In the genomic region with DNA sequence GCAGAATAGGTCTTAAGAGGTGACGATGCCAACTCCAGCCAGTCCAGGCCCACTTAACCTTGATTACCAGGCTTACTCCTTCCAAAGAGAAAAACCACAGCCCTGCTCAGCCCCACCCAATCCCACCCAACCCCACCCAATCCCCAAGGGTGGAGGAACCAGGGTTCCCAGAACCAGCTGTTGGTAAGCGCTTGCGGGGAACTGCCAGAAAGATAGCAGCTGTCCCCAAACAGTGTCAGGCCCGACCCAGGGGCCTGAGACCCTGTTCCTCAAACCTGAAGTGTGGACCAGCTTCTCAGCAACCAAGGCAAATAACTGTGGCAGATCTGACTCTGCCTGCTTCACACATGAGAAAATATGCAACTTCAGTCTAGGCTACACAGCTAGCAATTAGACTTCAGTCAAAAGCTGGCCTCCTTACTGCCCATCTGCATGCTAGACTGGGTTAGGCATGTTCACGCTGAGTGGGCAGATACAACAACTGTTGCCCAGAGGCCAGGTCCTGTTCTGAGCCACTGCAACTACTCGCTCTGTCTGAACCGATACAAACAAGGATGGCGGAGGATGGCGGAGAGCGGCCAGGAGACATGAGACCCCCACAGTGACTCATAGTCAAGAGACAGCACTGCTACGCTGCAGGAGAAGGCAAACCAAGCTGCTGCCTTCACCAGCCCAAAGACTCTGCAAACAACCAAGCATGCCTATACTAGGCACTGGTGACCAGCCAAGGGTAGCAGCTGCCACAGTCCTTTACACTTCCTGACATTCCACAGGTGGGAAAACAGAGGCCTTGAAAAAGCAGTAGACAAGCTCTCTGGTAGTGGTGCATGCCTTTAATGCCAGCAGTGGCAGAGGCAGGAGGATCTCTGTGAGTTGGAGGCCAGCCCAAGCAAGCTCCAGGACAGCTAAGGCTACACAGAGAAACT, we compare ENCODE assay signal across 10 mouse cellular contexts. TPM values are rescaled to one million over a fixed set of nuclear protein-coding genes. Genes with fewer than 3 reads are reported as not detected.
DNase-seq lines count a peak whose midpoint lies in the region; ATAC-seq and TF ChIP-seq lines count a peak whose summit lies in the region.
"Had no signal": no experiment of that assay in that cellular context is flagged by ENCODE, and none has a peak within 500 bp of the region (broad histone marks: within the 10 kb centered on the region; RNA-seq: fewer than 3 reads in every experiment).

No protein-coding gene starts in this region.

- H3K27ac ChIP-seq in forebrain, embryonic 10.5 days: peak overlapping the region; percentile 65
- H3K27ac ChIP-seq in forebrain, postnatal 0 days (ENCODE audit: low read depth, low read length): no peak overlapping the region
- no peak overlapping the region for H3K27ac ChIP-seq in midbrain, embryonic 12.5 days (replicated peaks)
- no peak overlapping the region for H3K27ac ChIP-seq in midbrain, embryonic 13.5 days
- peak overlapping the region; percentile 17 for H3K27ac ChIP-seq in stomach, embryonic 16.5 days (ENCODE audit: low read length)

- H3K9ac ChIP-seq in forebrain, postnatal 0 days: no peak overlapping the region
- no peak overlapping the region for H3K9ac ChIP-seq in midbrain, embryonic 12.5 days (replicated peaks)
- no peak overlapping the region for H3K9ac ChIP-seq in midbrain, embryonic 13.5 days (replicated peaks)
- H3K9ac ChIP-seq in stomach, embryonic 16.5 days (ENCODE audit: low read length): 0 out of 2 replicates have a peak overlapping the region, but pooled peaks have one; percentile 16

- no peaks in the 10 kb centered on the region for H3K9me3 ChIP-seq in forebrain, embryonic 10.5 days
- H3K9me3 ChIP-seq in forebrain, postnatal 0 days (ENCODE audit: low read length): no peaks in the 10 kb centered on the region
- H3K9me3 ChIP-seq in midbrain, embryonic 12.5 days: no peaks in the 10 kb centered on the region
- H3K9me3 ChIP-seq in midbrain, embryonic 13.5 days: no peaks in the 10 kb centered on the region
- no peaks in the 10 kb centered on the region for H3K9me3 ChIP-seq in stomach, embryonic 16.5 days (replicated peaks; ENCODE audit: control insufficient read depth, low read length)

- H3K4me1 ChIP-seq in forebrain, embryonic 10.5 days: peaks cover 77% of the 10 kb centered on the region
- H3K4me1 ChIP-seq in forebrain, postnatal 0 days (ENCODE audit: insufficient read depth): peaks cover 41% of the 10 kb centered on the region
- H3K4me1 ChIP-seq in midbrain, embryonic 12.5 days: peaks cover 69% of the 10 kb centered on the region
- H3K4me1 ChIP-seq in midbrain, embryonic 13.5 days (replicated peaks): peaks cover 73% of the 10 kb centered on the region
- H3K4me1 ChIP-seq in stomach, embryonic 16.5 days (ENCODE audit: control insufficient read depth, insufficient read depth, low read length): peaks cover 67% of the 10 kb centered on the region

- 0 out of 2 replicates have a peak, but pooled peaks cover 1% of the 10 kb centered on the region for H3K27me3 ChIP-seq in forebrain, embryonic 10.5 days (ENCODE audit: poor library complexity, severe bottlenecking)
- H3K27me3 ChIP-seq in forebrain, postnatal 0 days (ENCODE audit: insufficient read depth, low read length): no peaks in the 10 kb centered on the region
- H3K27me3 ChIP-seq in midbrain, embryonic 12.5 days: no peaks in the 10 kb centered on the region
- H3K27me3 ChIP-seq in midbrain, embryonic 13.5 days: no peaks in the 10 kb centered on the region
- H3K27me3 ChIP-seq in stomach, embryonic 16.5 days (ENCODE audit: control insufficient read depth, insufficient read depth, low read length): no peaks in the 10 kb centered on the region

- DNase-seq in forebrain, embryonic 10.5 days (ENCODE audit: extremely low spot score, low spot score): no peak
- no peak for DNase-seq in forebrain, postnatal 0 days
- DNase-seq in kidney, postnatal 25 days: peak; percentile 42 to 66
- no peak for DNase-seq in cerebellum, adult 9-10 months
- DNase-seq in adrenal gland, postnatal 4 days (ENCODE audit: low spot score in 2 of 2): no peak
- DNase-seq: cerebellum, adult 11-12 months; right cerebral cortex, postnatal 4 days had no signal

- H3K4me3 ChIP-seq in forebrain, embryonic 10.5 days: peak overlapping the region; percentile 88; the same call in 1 of the 2 replicates
- no peak overlapping the region for H3K4me3 ChIP-seq in forebrain, postnatal 0 days (ENCODE audit: low read depth, low read length)
- H3K4me3 ChIP-seq in midbrain, embryonic 12.5 days: no peak overlapping the region
- no peak overlapping the region for H3K4me3 ChIP-seq in midbrain, embryonic 13.5 days (replicated peaks)
- no peak overlapping the region for H3K4me3 ChIP-seq in stomach, embryonic 16.5 days (replicated peaks; ENCODE audit: low read length)

- 75% methylated on average over 11 of the region's 11 CpGs for WGBS in forebrain, embryonic 10.5 days
- 56% methylated on average over 11 of the region's 11 CpGs for WGBS in forebrain, postnatal 0 days
- WGBS in midbrain, embryonic 12.5 days: 71% methylated on average over 11 of the region's 11 CpGs
- 61% methylated on average over 11 of the region's 11 CpGs for WGBS in midbrain, embryonic 13.5 days
- WGBS in stomach, embryonic 16.5 days: 65% methylated on average over 11 of the region's 11 CpGs

- ATAC-seq in forebrain, postnatal 0 days: no peak
- no peak for ATAC-seq in midbrain, embryonic 12.5 days (ENCODE audit: low FRiP score, low read depth)
- no peak for ATAC-seq in midbrain, embryonic 13.5 days
- no peak for ATAC-seq in stomach, embryonic 16.5 days (ENCODE audit: insufficient read depth, low FRiP score)

- H3K36me3 ChIP-seq in forebrain, embryonic 10.5 days (replicated peaks): 0 out of 2 replicates have a peak, but pooled peaks cover 7% of the 10 kb centered on the region
- H3K36me3 ChIP-seq in forebrain, postnatal 0 days (ENCODE audit: insufficient read depth): no peaks in the 10 kb centered on the region
- H3K36me3 ChIP-seq in midbrain, embryonic 12.5 days: no peaks in the 10 kb centered on the region
- no peaks in the 10 kb centered on the region for H3K36me3 ChIP-seq in midbrain, embryonic 13.5 days
- H3K36me3 ChIP-seq in stomach, embryonic 16.5 days (ENCODE audit: control insufficient read depth, insufficient read depth, low read length): no peaks in the 10 kb centered on the region

- H3K4me2 ChIP-seq in forebrain, postnatal 0 days (ENCODE audit: low read depth): no peak overlapping the region
- H3K4me2 ChIP-seq in midbrain, embryonic 12.5 days (replicated peaks): 0 out of 2 replicates have a peak overlapping the region, but pooled peaks have one; percentile 11
- no peak overlapping the region; the same call in 1 of the 2 replicates for H3K4me2 ChIP-seq in midbrain, embryonic 13.5 days (replicated peaks)
- H3K4me2 ChIP-seq in stomach, embryonic 16.5 days (ENCODE audit: low read depth, low read length): peak overlapping the region; percentile 10; the same call in 1 of the 2 replicates

- no peak for TF ChIP-seq CTCF in forebrain, postnatal 0 days (IDR thresholded peaks at IDR 0.05; ENCODE audit: low read depth)

RNA-seq across cellular contexts. Expression of a gene that starts 4.0 kb away (rescaled TPM):
- polyA plus RNA-seq in forebrain, embryonic 10.5 days (2016; fragmentation: Nextera tagmentation; extraction: Ambion mirVana): 89.3 and 93.9 TPM in 2 replicates
- 42.2 and 43.8 TPM in 2 replicates for total RNA-seq in forebrain, postnatal 0 days (2014; rRNA removed)
- 37.8 and 43.1 TPM in 2 replicates for polyA plus RNA-seq in forebrain, postnatal 0 days (2015; fragmentation: Nextera tagmentation; extraction: Ambion mirVana)
- polyA plus RNA-seq in midbrain, embryonic 12.5 days (2016; fragmentation: Nextera tagmentation; extraction: Ambion mirVana): 87.3 and 88.5 TPM in 2 replicates
- polyA plus RNA-seq in midbrain, embryonic 13.5 days (2015; fragmentation: Nextera tagmentation; extraction: Ambion mirVana): 79.7 and 80.4 TPM in 2 replicates
- polyA plus RNA-seq in stomach, embryonic 16.5 days (2015; fragmentation: Nextera tagmentation; extraction: Ambion mirVana): 77.3 and 88.1 TPM in 2 replicates
- total RNA-seq in adrenal gland, postnatal 4 days (2021): 10 to 100 TPM; 54.0 to 57.9 TPM

RNA-seq across cellular contexts. Expression of a gene that starts 51.0 kb away (rescaled TPM):
- 49.4 and 50.5 TPM in 2 replicates for polyA plus RNA-seq in forebrain, embryonic 10.5 days (2016; fragmentation: Nextera tagmentation; extraction: Ambion mirVana)
- 92.4 and 106 TPM in 2 replicates for total RNA-seq in forebrain, postnatal 0 days (2014; rRNA removed)
- polyA plus RNA-seq in forebrain, postnatal 0 days (2015; fragmentation: Nextera tagmentation; extraction: Ambion mirVana): 54.7 and 106 TPM in 2 replicates
- 46.7 and 52.6 TPM in 2 replicates for polyA plus RNA-seq in midbrain, embryonic 12.5 days (2016; fragmentation: Nextera tagmentation; extraction: Ambion mirVana)
- 66.9 and 67.2 TPM in 2 replicates for polyA plus RNA-seq in midbrain, embryonic 13.5 days (2015; fragmentation: Nextera tagmentation; extraction: Ambion mirVana)
- 42.4 and 45.1 TPM in 2 replicates for polyA plus RNA-seq in stomach, embryonic 16.5 days (2015; fragmentation: Nextera tagmentation; extraction: Ambion mirVana)
- total RNA-seq in adrenal gland, postnatal 4 days (2021): 10 to 100 TPM; 75.5 to 79.0 TPM

Comparison
In these comparisons a context has a peak if more than half of its experiments do, and no peak if none do; other contexts are left out.
1. H3K27ac ChIP-seq: peak in forebrain, embryonic 10.5 days (single experiment) and stomach, embryonic 16.5 days (single experiment); none in forebrain, postnatal 0 days (single experiment), midbrain, embryonic 12.5 days (single experiment) and midbrain, embryonic 13.5 days (single experiment).
2. H3K4me2 ChIP-seq: peak in midbrain, embryonic 12.5 days (single experiment) and stomach, embryonic 16.5 days (single experiment); none in forebrain, postnatal 0 days (single experiment) and midbrain, embryonic 13.5 days (single experiment).
3. DNase-seq: peak in kidney, postnatal 25 days (2 of 2); none in forebrain, embryonic 10.5 days (single experiment), forebrain, postnatal 0 days (single experiment), cerebellum, adult 9-10 months (single experiment) and adrenal gland, postnatal 4 days (0 of 2).